Mouse (Mus musculus) intestine, embryonic 14.5 days (tissue): ENCODE results near the gene Ttc21a. TPM values are rescaled to one million over a fixed set of nuclear protein-coding genes. Genes with fewer than 3 reads are reported as not detected.

Source experiments
- ATAC-seq: fragments of 200-750 bp; cut with Nextera tagmentation; replicated peaks from 2 replicates; pipeline ENCODE4 v1.8.0; 2017; ENCODE audit warnings: low read depth, moderate number of reproducible peaks, moderate TSS enrichment, moderate library complexity; ENCODE audit not compliant: low FRiP score, low TSS enrichment
- DNase-seq: peaks from one replicate; pipeline ENCODE4 v3.0.0-alpha.2; 2018; ENCODE audit warnings: low spot score
- H3K27ac ChIP-seq: fragments of 300-500 bp; sonication (generic); 2 replicates; pipeline ENCODE4 v1.5.1; 2014; ENCODE audit warnings: low read depth, mild to moderate bottlenecking, control low read depth
- H3K27me3 ChIP-seq: fragments of 300-500 bp; sonication (generic); replicated peaks from 2 replicates; pipeline ENCODE4 v1.6.1; 2014; ENCODE audit warnings: low read length, control low read depth; ENCODE audit not compliant: control insufficient read depth, insufficient read depth
- H3K36me3 ChIP-seq: fragments of 300-500 bp; sonication (generic); 2 replicates; pipeline ENCODE4 v1.6.1; 2014; ENCODE audit warnings: low read length, control low read depth; ENCODE audit not compliant: control insufficient read depth, insufficient read depth
- H3K4me1 ChIP-seq: fragments of 300-500 bp; sonication (generic); replicated peaks from 2 replicates; pipeline ENCODE4 v1.6.1; 2014; ENCODE audit warnings: low read length, control low read depth, mixed read lengths; ENCODE audit not compliant: control insufficient read depth, insufficient read depth
- H3K4me2 ChIP-seq: fragments of 300-500 bp; sonication (generic); 2 replicates; pipeline ENCODE4 v1.6.1; 2014; ENCODE audit warnings: low read length
- H3K4me3 ChIP-seq: fragments of 300-500 bp; sonication (generic); 2 replicates; pipeline ENCODE4 v1.5.1; 2014; ENCODE audit warnings: low read depth, low read length, control low read depth, mixed read lengths
- H3K9ac ChIP-seq: fragments of 300-500 bp; sonication (generic); 2 replicates; pipeline ENCODE4 v1.6.1; 2014; ENCODE audit warnings: mild to moderate bottlenecking, low read length
- H3K9me3 ChIP-seq: fragments of 300-500 bp; sonication (generic); 2 replicates; pipeline ENCODE4 v1.6.1; 2016; ENCODE audit warnings: low read length, control low read depth; ENCODE audit not compliant: control insufficient read depth
- WGBS: fragments of 180-500 bp; shearing (Covaris S2); extraction: QIAGEN DNeasy Blood & Tissue Kit; methylation state at CpG from one replicate; pipeline ENCODE4 v1.1.7; 2014; 5-methylcytosine and 5-hydroxymethylcytosine counted together
- polyA plus RNA-seq: library from polyadenylated mRNA; unstranded; fragments of >200 nt; fragmentation: Nextera tagmentation; extraction: Ambion mirVana; gene quantifications from 2 replicates; pipeline ENCODE4 v1.2.1, GENCODE M21; 2014

Gene Ttc21a
- polyA plus RNA-seq, 1 experiment from 2014 or later, result 0.07 TPM

DNA sequence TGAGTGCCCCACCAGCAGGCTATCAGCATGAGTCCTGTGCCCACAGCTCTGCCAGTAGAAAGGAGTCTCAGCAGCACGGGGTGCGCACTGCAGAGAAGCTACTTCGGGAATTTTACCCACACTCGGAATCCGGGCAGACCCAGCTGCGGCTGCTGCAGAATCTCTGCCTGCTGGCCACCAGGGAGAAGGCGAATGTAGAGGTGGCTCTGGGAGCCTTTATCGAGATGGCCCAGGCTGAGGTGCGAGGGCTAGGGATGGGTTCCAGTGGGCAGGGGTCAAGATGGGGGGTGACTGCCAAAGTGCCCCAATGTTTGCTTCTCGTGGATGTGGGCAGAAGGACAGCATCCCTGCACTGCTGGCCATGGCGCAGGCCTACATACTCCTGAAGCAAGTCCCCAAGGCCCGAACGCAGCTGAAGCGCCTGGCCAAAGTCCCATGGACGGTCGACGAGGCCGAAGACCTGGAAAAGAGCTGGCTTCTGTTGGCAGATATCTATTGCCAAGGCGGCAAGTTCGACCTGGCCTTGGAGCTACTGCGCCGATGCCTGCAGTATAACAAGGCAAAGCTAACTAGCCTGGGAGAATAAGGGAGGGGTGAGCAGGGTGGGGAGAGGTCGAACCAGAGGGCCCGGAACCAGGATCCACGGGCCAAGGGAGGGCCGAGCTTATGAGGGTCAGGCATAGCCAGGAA lies 29.0 kb downstream of the Ttc21a start:
- Histone ChIP-seq H3K27me3 (no peaks in the 10 kb centered on the region), H3K27ac (no peak overlapping the region), H3K4me3 (no peak overlapping the region), H3K9ac (no peak overlapping the region), H3K4me2 (no peak overlapping the region), H3K36me3 (no peaks in the 10 kb centered on the region), H3K4me1 (peaks cover 13% of the 10 kb centered on the region; the same call in 1 of the 2 replicates), H3K9me3 (no peaks in the 10 kb centered on the region)
- ATAC-seq (no peak), DNase-seq (no peak)
- WGBS, result 90% methylated on average over 26 of the region's 26 CpGs

DNA sequence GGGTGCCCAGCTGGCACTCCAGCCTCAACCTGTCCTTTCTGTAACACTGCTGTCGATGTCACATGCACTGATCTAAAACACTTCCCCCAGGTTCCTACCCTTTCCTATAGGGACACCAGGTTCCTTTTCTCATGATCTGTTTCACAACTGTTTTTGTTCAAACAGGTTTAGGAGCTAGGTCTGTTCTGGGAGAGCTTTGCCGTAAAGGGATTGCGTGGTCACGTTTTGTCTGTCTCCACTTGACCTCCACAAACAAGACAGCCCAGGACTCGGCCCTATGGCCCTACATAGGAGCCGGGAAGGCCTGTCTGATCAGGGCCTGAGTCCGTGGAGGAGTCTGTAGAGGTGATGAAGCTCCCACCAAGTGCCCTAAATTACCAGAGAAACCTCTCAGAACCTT lies 32.4 kb downstream of the Ttc21a start:
- WGBS, result 78% methylated on average over 7 of the region's 7 CpGs
- Histone ChIP-seq H3K9me3 (no peaks in the 10 kb centered on the region), H3K4me3 (no peak overlapping the region), H3K36me3 (peaks cover 27% of the 10 kb centered on the region), H3K27ac (no peak overlapping the region), H3K4me1 (peaks cover 8% of the 10 kb centered on the region; the same call in 1 of the 2 replicates), H3K27me3 (no peaks in the 10 kb centered on the region), H3K9ac (no peak overlapping the region), H3K4me2 (no peak overlapping the region)
- DNase-seq (no peak), ATAC-seq (no peak)

DNA sequence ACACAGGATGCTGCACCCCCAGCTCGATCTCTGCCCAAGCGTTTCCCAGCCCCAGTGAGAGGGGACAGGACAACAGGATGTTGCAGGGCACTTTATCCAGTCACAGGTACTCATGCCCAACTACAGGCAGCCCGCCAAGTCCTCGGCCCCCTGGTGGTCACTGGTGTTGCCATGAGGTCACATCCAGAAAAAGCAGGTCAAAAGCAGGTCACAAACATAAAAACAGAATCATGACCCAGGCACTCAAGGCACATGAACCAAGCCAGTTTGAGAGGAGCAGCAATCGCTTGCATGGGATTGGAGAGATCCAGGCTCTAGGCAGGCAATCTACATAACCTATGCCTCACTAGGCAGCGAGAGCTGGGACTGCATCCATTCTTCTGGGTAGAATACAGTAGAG lies 32.8 kb downstream of the Ttc21a start:
- Histone ChIP-seq H3K27ac (peak overlapping the region; percentile 33; the same call in 1 of the 2 replicates), H3K9me3 (no peaks in the 10 kb centered on the region), H3K4me1 (peaks cover 8% of the 10 kb centered on the region; the same call in 1 of the 2 replicates), H3K27me3 (no peaks in the 10 kb centered on the region), H3K4me2 (no peak overlapping the region), H3K36me3 (peaks cover 27% of the 10 kb centered on the region), H3K9ac (no peak overlapping the region), H3K4me3 (no peak overlapping the region)
- ATAC-seq (no peak), DNase-seq (no peak)
- 39% methylated on average over 6 of the region's 6 CpGs for WGBS

DNA sequence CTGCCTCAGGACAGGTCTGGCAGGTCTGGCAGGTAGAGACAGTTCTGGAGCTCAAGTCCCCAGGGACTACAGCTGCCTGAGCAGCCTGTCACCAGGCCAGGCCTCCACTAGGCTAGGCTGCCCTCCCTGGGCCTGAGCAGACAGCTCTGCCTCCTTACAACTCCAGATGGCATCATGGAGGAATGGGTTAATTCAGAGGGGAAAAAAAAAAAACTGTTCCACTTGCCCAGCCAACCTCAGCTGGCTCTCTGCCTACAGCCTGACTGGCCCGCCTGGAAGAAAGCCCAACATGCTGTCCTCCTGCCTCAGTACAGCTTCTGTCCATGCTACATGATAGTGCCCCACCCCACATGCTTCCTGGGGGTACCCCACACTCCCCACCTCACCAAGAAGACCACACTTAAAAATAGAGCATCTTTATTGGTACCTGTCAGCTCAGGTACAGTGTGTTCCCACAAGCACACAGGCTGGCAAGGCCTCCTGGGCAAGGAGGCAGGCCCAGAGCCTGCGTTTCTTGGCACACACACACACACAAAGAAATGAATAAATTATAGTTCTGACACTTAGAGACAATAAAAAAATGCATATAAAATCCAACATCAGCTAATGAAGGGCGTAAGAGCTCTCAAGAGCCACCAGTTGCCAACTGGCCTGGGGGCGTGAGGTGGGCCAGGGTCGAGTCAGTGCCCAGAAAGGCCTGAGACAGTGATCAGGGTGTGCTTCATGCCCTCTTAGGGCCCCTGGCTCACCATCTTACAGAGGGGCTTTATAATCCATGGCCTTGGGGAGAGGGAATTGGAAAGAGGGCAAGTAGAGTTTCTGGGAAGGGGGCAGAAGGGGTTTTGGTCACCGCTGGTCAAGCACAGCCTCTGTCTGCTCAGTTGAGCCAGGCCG lies 33.6 kb downstream of the Ttc21a start:
- Histone ChIP-seq H3K4me1 (peaks cover 8% of the 10 kb centered on the region; the same call in 1 of the 2 replicates), H3K4me3 (no peak overlapping the region), H3K27ac (peak overlapping the region; percentile 33; the same call in 1 of the 2 replicates), H3K36me3 (peaks cover 30% of the 10 kb centered on the region), H3K9me3 (no peaks in the 10 kb centered on the region), H3K4me2 (no peak overlapping the region), H3K27me3 (no peaks in the 10 kb centered on the region), H3K9ac (no peak overlapping the region)
- DNase-seq, result no peak
- no peak for ATAC-seq
- 84% methylated on average over 7 of the region's 7 CpGs for WGBS

DNA sequence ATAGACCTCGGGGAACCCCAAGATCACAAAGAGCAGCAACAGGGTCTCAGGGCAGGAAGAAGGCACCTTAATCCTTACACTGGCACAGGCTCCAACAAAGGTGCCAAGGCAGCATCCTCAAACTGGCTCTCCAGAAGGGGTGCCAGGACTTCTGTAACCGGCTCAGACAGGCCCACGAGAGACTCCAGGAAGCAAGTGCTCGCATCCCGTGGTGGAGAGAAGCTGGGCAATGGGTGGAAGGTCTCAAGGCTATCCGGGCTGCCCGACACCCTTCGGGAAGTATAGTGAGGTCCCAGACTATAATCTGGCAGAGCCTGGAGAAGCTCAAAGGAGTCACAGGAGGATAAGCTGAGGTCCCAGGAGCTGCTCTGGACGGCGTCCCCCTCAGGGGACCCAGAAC lies 34.8 kb downstream of the Ttc21a start:
- Histone ChIP-seq H3K9ac (no peak overlapping the region), H3K4me3 (no peak overlapping the region), H3K4me1 (peaks cover 17% of the 10 kb centered on the region), H3K9me3 (no peaks in the 10 kb centered on the region), H3K27me3 (no peaks in the 10 kb centered on the region), H3K4me2 (no peak overlapping the region), H3K27ac (no peak overlapping the region), H3K36me3 (peaks cover 30% of the 10 kb centered on the region)
- ATAC-seq (no peak), DNase-seq (no peak)
- WGBS, result 94% methylated on average over 10 of the region's 10 CpGs

DNA sequence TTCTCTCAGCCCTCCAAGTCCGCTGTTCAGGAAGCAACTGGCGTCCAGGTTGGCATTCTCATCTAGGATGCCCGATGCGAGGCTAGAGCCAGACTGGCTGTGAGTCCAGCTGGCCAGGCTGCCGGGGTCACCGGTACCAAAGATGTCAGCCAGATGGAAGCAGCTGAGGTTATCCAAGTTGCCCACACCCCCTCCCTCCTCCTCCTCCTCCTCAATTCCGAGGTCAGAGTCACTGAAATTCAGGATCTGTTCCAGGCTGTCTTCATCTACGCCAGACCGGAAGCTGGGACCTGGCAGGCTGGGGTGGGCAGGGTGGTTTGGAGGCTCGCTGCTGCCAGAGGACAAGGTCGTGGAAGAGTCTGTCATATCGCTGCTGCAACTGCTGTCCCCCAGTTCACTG lies 35.2 kb downstream of the Ttc21a start:
- no peak for DNase-seq
- peaks cover 21% of the 10 kb centered on the region for H3K4me1 ChIP-seq
- H3K27ac ChIP-seq, result no peak overlapping the region
- no peak for ATAC-seq
- H3K9ac ChIP-seq, result no peak overlapping the region
- no peak overlapping the region for H3K4me2 ChIP-seq
- no peak overlapping the region for H3K4me3 ChIP-seq
- WGBS, result 90% methylated on average over 12 of the region's 12 CpGs
- no peaks in the 10 kb centered on the region for H3K27me3 ChIP-seq
- peaks cover 30% of the 10 kb centered on the region for H3K36me3 ChIP-seq
- no peaks in the 10 kb centered on the region for H3K9me3 ChIP-seq

DNA sequence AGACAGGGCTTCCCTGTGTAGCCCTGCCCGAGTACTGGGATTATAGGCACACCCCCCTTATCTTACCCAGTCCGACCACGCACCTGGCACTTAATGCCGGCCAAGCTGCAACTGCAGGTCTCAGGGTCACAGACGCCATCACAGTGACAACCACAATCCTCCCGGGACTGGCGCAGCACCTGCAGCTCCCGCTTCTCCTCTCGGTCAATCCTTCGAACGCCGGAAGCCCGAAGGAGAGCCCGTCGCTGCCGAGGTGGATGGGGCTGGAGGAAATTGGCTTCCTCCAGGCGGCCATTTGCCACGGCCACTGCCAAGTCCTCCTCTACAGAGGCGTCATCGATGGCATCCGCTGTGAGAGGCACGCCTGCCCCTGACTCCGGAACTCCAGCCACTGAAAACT lies 35.9 kb downstream of the Ttc21a start:
- Histone ChIP-seq H3K9me3 (no peaks in the 10 kb centered on the region), H3K36me3 (peaks cover 30% of the 10 kb centered on the region), H3K4me2 (no peak overlapping the region), H3K4me1 (peaks cover 28% of the 10 kb centered on the region), H3K27ac (no peak overlapping the region), H3K4me3 (no peak overlapping the region), H3K9ac (no peak overlapping the region), H3K27me3 (no peaks in the 10 kb centered on the region)
- WGBS, result 93% methylated on average over 23 of the region's 23 CpGs
- no peak for ATAC-seq
- DNase-seq, result no peak

DNA sequence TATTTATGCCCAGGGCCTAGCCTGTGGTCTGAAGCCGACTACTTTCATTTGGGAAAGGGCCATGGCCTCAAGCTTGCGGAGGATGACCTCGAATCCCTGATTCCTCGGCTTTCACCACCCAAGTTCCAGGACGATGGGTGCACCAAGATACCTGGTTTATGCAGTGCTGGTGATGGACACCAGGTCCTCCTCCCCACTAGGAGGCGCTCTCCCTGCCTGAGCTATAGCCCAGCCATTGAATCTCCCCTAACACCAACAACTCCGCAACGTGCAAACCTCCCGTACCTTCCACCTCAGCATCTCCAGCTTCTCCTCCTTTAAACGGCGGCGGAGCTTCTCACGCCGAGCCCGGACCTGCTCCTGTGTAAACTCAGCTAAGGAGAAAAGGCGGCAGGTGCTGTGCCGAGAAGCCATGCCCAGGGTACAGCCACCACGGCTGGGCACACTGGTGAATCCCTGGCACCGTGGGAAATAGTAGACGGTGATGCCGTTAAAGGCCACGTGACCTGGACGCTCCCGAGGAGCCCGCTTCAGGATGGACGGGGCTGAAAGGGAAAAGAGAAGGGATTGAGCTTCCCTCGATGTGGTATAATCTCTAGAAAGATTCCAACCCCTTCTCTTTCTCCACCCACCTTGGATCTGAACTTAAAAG lies 36.6 kb downstream of the Ttc21a start:
- 91% methylated on average over 27 of the region's 27 CpGs for WGBS

More for the DNA sequence above, 36.6 kb downstream of the Ttc21a start:
- no peak for ATAC-seq
- DNase-seq, result no peak
- Histone ChIP-seq H3K4me1 (peaks cover 35% of the 10 kb centered on the region), H3K4me2 (no peak overlapping the region), H3K36me3 (peaks cover 30% of the 10 kb centered on the region), H3K27ac (no peak overlapping the region), H3K4me3 (no peak overlapping the region), H3K9me3 (no peaks in the 10 kb centered on the region), H3K27me3 (no peaks in the 10 kb centered on the region), H3K9ac (no peak overlapping the region)
